Mouse (Mus musculus) kidney, adult 2 months (tissue): ENCODE measurements around the gene Pi4k2a.

Experiments used
- CTCF ChIP-seq: fragments of 200-500 bp; conservative IDR thresholded peaks from 2 replicates; pipeline ENCODE4 v1.5.1; 2011; ENCODE audit warnings: low read depth, mild to moderate bottlenecking, control low read depth, low read length, moderate library complexity, mixed read lengths; ENCODE audit not compliant: insufficient read depth, insufficient read length
- POLR2A ChIP-seq: fragments of 200-500 bp; IDR thresholded peaks from one replicate; pipeline ENCODE4 v1.6.1; 2011; ENCODE audit warnings: low read depth, low read length, control low read depth

DNA sequence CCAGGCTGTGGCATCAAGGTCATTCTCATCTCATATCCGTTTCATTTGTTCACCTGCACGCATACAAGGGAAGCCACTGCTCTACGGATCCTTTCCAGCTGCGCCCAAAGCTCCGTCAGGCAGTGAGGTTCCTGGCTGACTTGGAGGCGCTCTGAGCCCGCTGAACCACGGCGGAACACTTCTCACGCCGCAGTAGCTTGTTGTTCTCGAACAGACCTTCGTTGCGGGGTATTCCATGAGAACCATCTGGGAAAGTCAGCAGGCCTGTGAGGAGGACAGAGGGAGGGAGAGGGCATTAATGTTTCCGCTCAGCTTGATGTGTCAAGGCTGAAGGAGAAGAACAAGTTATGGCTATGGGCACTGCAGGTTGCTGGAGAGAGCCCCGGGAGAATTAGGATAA lies 14.3 kb upstream of the Pi4k2a start:
- no peak for TF ChIP-seq CTCF
- TF ChIP-seq POLR2A: no peak
